Mouse (Mus musculus): ENCODE results near the gene Vegfa.

The Vegfa gene

GRCm38 (mm10) chr17:46051356-46051755 lies 19.2 kb upstream of the Vegfa start:
- DNase-seq (ENCODE audit: low read depth, low spot score): no peak

- no peak for DNase-seq (ENCODE audit: low read depth, low spot score)
These were observed 17.4 kb upstream of the Vegfa start for GRCm38 (mm10) chr17:46049567-46049966.

- no peak for DNase-seq (ENCODE audit: low read depth, low spot score)
These were observed 16.0 kb upstream of the Vegfa start for GRCm38 (mm10) chr17:46048184-46048583.

- DNase-seq (ENCODE audit: low read depth, low spot score): peak; percentile 71
These were observed 13.6 kb upstream of the Vegfa start for GRCm38 (mm10) chr17:46045742-46046141.

GRCm38 (mm10) chr17:46044953-46045352 lies 12.8 kb upstream of the Vegfa start:
- no peak for DNase-seq (ENCODE audit: low read depth, low spot score)

GRCm38 (mm10) chr17:46042158-46042557 lies 10.0 kb upstream of the Vegfa start:
- no peak for DNase-seq (ENCODE audit: low read depth, low spot score)

- no peak for DNase-seq (ENCODE audit: low read depth, low spot score)
These were observed 9.5 kb upstream of the Vegfa start for GRCm38 (mm10) chr17:46041679-46042078.

GRCm38 (mm10) chr17:46041223-46041622 lies 9.1 kb upstream of the Vegfa start:
- DNase-seq (ENCODE audit: low read depth, low spot score): peak; percentile 60

- DNase-seq (ENCODE audit: low read depth, low spot score): no peak
These were observed 8.4 kb upstream of the Vegfa start for GRCm38 (mm10) chr17:46040561-46040960.

- DNase-seq (ENCODE audit: low read depth, low spot score): peak; percentile 26
These were observed 6.7 kb upstream of the Vegfa start for GRCm38 (mm10) chr17:46038906-46039305.

GRCm38 (mm10) chr17:46036400-46036799 lies 4.2 kb upstream of the Vegfa start:
- DNase-seq (ENCODE audit: low read depth, low spot score): no peak

GRCm38 (mm10) chr17:46034110-46034509 lies 1.9 kb upstream of the Vegfa start:
- DNase-seq (ENCODE audit: low read depth, low spot score): no peak

GRCm38 (mm10) chr17:46033607-46034006 lies 1.4 kb upstream of the Vegfa start:
- no peak for DNase-seq (ENCODE audit: low read depth, low spot score)

GRCm38 (mm10) chr17:46033122-46033521 lies 953 bp upstream of the Vegfa start:
- DNase-seq (ENCODE audit: low read depth, low spot score): no peak

- no peak for DNase-seq (ENCODE audit: low read depth, low spot score)
These were observed 453 bp downstream of the Vegfa start for GRCm38 (mm10) chr17:46031621-46032211.

- peak; percentile 81 for DNase-seq (ENCODE audit: low read depth, low spot score)
These were observed 1.2 kb downstream of the Vegfa start for GRCm38 (mm10) chr17:46030731-46031620.

GRCm38 (mm10) chr17:46030323-46030730 lies 1.8 kb downstream of the Vegfa start:
- DNase-seq (ENCODE audit: low read depth, low spot score): no peak

GRCm38 (mm10) chr17:46029554-46030207 lies 2.5 kb downstream of the Vegfa start:
- peak; percentile 43 for DNase-seq (ENCODE audit: low read depth, low spot score)

- DNase-seq (ENCODE audit: low read depth, low spot score): no peak
These were observed 3.1 kb downstream of the Vegfa start for GRCm38 (mm10) chr17:46029052-46029553.

- no peak for DNase-seq (ENCODE audit: low read depth, low spot score)
These were observed 3.7 kb downstream of the Vegfa start for GRCm38 (mm10) chr17:46028210-46029051.

Measured in A20 (cell line).